Mouse (Mus musculus) olfactory bulb, adult 2 months (tissue): Measurements from ENCODE around the gene Nrip2.

ENCODE experiments used
- CTCF ChIP-seq: fragments of 200-500 bp; IDR thresholded peaks from 2 replicates; pipeline ENCODE4 v1.5.1; 2012; ENCODE audit warnings: low read depth, mild to moderate bottlenecking, low read length, moderate library complexity; ENCODE audit not compliant: insufficient read depth
- POLR2A ChIP-seq: fragments of 200-500 bp; IDR thresholded peaks from 2 replicates; pipeline ENCODE4 v1.6.1; 2012; ENCODE audit warnings: mild to moderate bottlenecking, low read depth, low read length, moderate library complexity; ENCODE audit not compliant: insufficient read depth

- no peak for TF ChIP-seq CTCF
- TF ChIP-seq POLR2A, result no peak
Measured at GRCm38 (mm10) chr6:128390683-128391082, 8.4 kb upstream of the Nrip2 start.
